Mouse (Mus musculus) 3134 (cell line): ENCODE results near the gene Zfp239.

Experiments
- DNase-seq: peaks from one replicate; pipeline ENCODE4 v3.0.0-alpha.2; 2011; ENCODE audit warnings: low spot score; ENCODE audit not compliant: insufficient read length; ENCODE audit errors: extremely low read depth

The Zfp239 gene

DNA sequence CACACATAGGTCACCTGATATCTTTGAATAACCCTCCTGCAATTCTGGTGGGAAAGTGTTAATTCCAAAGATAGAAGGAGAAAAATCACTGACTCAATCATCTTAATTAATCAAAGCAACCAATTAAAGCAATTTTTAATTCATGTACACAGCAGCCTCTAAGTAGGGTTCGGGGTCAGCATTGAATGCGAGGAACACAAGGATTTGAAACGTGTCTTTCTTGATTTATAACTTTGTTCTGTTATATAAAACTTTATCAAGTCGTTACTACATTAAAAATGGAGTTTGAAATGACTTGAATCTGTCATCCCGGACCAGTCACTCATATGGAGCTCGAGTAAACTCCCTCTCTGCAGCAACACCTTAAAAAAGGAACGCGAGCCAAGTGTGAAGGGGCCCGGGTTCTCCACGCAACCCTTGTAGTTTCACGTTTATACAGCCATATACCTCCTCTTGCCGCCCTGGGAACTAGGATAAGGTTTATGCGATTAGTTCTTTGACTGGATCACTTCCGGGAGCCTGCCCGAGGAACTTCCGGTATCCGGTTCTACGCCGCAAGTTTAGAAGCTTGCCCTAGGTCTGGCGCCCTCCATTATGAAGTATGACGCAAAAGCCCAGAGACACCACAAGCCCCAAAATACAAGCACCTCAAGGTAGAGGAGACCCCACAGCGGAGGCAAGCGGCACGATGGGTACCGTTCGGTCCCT lies 17.0 kb downstream of the Zfp239 start:
- no peak for DNase-seq

DNA sequence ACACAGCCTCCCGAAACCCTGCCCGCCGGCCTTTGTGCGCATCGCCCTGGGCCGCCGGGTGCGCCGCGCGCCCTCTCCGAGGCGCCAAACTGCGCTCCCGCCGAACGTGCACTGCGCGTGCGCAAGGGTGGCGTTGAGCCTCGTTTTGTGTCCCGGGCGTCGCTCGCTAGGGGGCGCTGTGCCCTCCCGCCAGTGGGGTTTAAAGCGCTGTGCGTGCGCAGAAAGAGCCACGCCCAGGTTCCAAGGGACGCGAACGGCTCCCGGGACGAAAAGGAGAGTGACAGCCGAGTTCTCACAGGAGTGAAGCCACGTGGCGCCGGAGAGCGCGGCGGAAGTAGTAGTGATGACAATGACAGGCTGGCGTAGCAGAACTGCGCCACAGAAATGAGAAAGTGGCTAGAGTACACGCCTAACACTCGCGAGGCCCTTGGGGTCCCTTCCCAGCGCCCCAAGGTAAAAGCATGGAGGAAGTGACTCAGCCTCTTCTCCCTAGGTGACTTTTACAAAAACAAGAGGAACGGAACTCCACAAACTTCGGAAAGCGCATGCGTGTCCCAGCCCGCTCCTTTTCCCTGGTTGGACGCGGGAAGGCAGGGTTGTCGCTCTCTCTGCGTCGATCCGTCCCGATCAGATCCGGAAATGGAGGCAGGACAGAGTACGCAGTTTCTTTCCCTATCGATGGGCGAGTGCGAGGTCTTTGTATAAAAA lies 17.7 kb downstream of the Zfp239 start:
- peak; percentile 99 for DNase-seq

DNA sequence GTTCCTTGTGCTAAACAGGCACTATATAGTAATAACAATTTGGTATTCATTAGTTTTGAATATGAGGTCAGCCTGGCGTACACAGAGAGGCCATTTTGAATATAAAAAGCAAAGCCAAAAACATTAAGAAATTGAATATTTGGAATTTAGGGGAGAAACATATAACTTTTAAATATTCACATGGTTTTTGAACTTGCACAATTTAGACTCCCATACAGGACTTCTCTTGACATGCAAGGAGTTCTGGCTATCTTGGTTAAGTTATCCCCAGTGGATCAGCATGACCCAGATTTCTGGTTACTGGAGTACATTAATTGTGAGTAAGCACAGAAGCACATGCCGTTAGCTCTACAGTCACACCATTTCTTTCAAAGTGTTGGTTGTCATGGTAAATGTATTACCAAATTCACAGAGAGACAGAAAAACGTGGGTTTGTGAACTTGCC lies 18.5 kb downstream of the Zfp239 start:
- peak; percentile 36 for DNase-seq

DNA sequence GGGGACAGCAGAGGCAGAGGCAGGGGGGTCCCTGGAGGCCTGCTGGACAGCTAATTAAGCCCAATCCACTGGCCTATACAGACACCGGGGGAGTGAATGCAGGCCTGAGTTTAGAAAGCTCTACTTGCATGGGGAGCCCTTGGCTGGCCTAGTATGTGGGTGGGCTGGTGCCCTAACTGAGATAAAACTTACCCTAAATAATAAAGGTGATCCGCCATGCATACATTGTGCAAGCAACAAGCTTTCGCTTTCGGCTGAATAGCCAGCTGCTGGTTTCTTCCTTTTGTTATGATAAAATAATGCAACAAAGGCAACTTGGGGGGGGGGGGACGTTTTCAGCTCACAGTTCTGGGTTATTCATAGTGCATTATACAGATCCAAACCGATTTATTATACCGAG lies 19.3 kb downstream of the Zfp239 start:
- DNase-seq = no peak

DNA sequence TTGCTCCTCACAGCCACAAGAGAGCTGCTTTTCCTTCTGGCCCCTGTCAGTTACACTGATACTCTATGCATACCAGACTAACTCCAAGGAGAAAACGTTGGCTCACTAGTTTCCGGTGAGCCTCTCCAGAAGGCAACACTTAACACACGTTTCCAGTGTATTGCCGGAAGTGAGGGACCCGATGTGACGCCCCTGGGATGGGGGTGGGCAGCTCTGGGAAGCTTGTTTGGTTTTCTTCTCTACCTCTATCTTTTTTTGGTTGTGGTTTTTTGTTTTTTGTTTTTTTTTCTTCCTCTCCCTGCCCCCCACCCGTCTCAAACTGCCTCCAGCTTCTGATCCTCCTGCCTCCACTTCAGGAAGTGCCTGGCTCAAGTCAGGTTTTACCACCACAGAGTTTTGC lies 20.1 kb downstream of the Zfp239 start:
- no peak for DNase-seq

DNA sequence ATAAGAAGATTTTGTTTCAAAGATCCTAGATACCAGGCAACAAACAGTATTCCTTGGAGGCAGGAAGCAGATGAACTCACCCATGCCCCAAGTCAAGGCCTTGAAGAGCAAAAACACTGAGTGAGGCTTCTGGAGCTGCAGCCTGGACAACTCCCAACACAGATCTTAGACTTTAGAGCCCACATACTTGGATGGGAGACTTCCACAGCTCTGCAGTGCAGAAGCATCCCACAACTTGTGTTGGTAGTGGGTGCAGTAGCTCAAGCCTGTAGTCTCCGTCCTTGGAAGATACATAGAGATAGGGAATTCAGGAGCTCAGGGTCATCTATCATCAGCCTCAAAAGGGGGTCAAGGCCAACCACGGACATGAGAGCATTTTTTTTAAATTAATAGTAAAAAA lies 24.0 kb downstream of the Zfp239 start:
- no peak for DNase-seq

DNA sequence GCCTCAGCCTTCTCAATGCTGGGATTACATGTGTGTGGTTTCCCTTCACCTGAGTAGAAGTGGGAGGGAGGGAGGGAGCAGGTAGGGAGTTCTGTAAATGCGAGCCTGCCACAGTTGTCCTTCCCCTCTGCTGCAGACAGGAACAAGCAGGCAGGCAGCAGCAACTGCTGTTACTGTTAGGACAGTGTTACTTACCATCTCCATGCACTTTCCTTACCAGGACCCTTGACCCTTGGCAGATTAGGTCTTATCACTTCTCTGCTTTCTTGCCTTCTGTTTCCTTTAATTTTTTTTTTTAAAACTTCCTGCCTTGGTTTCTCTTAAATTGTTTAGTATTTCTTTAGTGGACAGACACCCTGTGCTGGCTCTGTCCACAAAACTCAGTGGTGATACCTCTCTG lies 26.1 kb downstream of the Zfp239 start:
- DNase-seq = no peak

DNA sequence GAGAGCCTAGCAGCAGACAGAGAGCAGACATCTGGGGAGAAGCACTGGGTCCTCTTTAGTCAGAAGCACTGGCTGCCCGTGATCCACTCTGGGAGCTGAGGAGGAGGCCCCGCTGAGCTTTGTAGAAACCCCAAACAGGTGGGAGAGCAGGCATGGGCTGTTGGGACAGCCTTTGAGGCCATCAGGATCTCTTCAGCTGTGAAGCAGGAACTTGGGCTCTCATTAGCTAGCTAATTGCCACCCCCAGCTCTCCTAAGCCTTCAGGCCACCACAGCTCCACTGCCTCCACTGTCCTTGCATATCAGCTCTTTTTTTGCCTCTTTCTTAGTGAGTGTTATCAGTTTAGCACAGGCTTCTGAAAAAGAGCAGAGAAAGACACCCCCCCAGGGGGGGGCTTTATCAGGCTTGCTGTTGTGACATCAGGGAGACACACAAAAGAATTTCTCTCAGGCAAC lies 26.8 kb downstream of the Zfp239 start:
- no peak for DNase-seq

DNA sequence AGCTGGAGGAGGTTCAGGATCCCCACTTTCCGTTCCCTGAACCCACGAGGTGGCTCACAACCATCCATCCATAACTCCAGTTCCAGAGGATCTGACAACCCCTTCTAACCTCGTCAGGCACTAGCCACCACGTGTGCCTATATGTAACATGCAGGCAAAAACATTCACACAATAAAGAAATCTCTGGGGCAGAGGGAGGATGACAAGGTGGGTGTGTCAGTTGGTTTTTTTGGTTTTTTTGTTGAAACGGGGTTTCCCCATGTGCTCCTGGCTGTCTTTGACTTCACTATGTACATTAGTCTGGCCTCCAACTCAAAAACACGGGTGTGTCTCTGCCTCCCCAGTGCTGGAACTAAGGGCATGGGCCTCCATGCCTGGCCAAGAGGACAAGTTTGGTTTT lies 28.4 kb downstream of the Zfp239 start:
- no peak for DNase-seq

DNA sequence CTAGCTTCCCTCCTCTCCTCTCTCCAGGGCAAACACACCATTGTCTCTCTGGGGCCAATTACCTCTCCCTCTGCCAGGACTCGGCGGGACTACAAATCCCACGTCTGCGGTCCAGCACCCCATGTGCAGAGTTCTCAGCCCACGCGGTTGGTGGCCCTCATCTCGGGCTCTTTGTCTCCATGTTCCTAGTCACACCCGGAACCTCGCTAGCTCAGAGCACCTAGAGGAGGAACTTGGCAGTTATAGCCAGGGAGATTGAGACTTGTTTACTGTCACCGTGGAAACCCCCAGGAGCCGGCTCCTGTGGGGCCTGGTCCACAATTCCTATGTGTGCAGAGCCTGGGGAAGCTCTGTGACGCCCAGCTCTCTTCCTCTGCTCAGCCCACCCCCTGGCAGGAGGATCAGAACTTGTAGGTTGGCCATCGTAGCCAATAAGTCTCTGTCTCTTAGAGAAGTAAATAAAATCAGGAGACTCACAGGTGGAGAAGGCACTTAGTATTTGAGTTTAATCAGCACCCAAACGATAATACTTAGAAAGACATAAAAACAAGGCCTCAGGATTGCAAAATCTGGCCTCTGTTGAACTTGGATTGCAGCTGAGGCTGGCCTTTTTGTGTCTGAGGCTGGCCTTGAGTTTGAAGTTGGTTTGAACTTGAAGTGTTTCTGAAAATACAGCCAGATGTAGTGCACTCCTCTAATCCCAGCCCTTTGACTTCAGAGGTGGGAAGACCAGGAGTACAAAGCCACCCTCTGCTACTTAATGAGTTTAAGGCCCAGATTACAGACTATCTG lies 29.7 kb downstream of the Zfp239 start:
- no peak for DNase-seq

DNA sequence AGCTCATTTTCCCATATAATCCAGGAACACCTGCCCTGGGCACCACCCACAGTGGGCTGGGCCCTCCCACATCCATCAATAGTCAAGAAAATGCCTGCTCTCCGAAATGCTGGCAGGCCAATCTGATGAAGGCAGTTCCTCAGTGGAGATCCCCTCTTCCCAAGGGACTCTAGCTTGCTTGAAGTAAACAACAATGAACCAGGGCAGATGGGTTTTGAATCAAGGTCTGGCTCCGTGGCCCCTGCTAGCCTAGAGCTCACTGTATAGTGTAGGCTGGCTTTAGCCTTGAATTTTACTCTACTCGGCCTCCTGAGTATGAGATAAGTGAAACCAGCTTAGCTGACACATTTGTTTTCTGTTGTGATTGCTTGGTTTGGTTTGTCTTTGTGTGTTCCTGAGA lies 30.5 kb downstream of the Zfp239 start:
- DNase-seq = no peak

DNA sequence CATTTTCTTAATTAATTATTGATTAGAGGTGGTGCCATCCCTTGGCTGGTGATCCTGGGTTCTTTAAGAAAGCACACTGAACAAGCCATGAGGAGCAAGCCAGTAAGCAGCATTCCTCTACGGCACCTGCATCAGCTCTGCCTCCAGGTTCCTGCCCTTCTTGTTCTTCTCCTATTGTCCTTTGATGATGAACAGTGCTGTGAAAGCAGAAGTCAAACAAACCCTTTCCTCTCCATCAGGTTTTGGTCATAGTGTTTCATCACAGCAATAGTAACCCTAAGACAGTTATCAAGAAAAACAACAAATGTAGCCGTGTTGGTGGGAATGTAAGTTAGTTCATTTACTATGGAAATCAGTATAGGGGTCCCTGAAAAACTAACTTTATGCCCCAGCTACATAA lies 31.5 kb downstream of the Zfp239 start:
- no peak for DNase-seq

DNA sequence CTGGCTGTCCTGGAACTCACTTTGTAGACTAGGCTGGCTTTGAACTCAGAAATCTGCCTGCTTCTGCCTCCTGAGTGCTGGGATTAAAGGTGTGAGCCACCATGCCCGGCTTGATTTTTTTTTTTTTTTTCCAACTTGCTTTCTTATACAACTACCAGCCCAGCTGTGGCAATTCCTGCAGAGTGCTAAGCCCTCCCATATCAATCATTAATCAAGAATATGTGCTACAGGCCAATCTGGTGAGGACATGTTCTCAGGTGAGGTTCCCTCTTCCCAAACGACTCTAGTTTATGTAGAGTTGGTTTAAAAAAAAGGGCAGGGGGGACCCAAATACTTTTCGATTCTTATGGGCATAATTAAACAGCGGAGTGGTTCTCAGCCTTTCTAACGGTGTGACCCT lies 35.9 kb downstream of the Zfp239 start:
- DNase-seq = no peak

DNA sequence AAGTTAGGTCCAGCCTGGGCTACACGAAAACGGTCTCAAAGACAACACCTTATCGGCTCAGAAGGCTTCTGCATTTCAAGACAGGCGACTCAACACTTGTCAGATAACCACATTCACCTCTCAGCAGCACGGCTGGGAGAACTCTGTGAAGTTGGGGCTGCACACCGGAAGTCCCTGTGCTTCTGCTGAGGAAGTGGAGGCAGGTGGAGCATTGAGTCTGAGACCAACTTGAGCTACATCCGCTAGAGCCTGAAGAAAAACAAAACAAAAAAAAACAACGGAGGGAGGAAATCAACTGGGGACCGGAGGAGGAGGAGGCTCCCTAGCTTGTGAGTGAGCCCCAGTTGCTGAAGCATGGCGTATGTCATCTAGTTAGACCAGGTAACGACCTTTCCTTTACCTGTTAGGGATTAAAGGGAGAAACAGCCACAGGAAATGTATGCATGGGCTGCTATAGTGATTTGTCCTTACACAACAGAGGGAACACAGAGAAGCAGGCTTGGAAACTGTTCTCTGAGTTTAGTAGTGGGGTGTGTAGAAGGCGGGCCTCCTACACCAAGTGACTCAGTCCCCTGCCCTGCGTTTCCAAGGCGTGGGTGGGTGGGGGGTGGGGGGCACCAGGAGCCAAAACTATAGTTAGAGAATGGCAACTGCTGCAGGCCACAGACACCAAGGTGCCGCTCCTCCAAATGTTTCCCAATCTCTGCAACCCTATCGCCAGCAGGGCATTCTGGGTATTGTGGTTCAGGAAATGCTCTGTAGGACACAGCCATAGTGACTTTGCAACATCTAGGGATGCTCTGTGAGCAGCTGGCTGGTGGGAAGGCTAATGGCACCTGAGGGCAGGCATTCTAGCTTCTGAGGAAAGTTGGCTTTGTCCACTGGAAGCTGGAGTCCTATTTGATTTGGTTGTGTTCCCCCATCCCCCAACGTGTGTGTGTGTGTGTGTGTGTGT lies 38.5 kb downstream of the Zfp239 start, which contains the start of gene Hnrnpf:
Hnrnpf (plus strand) TSS at position 199 of the 955 bp plus-strand sequence.
- no peak for DNase-seq

DNA sequence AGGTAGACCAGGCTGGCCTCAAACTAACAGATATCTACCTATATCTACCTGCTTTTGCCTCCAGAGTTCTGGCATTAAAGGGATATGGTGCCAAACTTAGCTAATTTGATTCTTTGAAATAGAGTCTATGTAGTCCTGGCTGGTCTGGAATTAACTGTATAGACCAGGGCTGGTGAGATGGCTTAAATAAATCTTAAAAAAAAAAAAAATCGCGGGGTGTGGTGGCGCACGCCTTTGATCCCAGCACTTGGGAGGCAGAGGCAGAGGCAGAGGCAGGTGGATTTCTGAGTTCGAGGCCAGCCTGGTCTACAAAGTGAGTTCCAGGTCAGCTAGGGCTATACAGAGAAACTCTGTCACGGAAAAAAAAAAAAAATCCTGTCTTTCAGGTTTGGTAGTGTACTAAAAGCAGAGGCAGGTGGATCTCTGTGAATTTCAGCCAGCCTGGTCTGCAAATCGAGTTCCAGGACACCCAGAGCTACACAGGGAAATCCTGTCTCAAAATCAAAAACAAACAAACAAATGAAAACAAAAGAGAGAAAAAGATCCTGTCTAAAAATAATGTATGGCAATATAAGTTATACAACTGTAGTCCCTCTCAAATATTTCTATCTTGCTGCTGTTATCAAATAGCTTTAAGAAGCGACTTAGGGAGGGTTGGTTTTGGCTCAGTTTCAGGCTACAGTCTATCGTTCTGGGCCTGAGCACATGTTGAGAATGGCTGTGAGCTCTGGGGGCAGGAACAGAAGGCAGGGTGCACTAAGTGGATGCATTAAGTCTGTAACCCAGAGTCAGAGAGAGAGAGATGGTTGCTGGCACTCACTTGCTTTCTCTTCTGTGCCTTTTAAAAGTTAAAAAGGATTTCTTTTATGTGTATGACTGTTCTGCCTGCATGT lies 39.9 kb downstream of the Zfp239 start:
- DNase-seq = no peak

DNA sequence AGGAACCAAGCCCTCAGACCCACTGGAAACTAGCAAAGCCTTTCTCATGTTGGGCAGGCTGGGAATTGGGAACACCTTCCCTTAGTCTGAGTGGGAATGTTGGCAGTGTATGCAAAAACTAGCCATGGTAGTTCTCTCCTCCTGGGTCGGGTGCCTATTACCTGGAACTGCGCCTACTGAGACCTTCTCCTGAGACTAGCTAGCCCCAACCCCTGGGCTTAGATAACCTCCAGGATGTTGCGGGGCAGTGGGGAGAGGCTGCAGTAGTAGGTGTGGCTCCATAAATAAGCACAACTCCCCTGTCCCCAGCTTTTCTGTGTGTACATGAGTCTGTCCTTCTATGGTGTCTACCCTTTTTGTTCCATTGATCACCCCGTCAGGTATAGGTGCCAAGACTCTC lies 40.7 kb downstream of the Zfp239 start:
- no peak for DNase-seq

DNA sequence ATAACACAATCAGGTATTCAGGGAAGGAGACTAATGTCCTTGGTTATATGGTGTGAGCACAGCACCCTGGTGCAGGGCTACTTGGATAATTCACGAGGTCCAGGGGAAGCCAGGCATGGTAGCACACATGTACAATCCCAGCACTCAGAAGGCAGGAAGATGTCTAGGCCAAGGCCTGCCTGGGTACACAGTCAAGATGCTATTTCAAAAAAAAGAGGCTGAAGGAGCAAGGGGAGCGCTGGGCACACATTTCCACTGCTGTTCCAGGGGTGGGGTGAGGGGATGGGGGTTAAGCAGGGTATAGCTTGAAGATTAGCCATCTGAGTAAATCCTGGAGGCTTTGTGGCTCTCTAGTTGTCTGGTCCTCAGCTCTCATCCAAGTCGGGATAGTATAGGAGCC lies 41.9 kb downstream of the Zfp239 start:
- DNase-seq = no peak

DNA sequence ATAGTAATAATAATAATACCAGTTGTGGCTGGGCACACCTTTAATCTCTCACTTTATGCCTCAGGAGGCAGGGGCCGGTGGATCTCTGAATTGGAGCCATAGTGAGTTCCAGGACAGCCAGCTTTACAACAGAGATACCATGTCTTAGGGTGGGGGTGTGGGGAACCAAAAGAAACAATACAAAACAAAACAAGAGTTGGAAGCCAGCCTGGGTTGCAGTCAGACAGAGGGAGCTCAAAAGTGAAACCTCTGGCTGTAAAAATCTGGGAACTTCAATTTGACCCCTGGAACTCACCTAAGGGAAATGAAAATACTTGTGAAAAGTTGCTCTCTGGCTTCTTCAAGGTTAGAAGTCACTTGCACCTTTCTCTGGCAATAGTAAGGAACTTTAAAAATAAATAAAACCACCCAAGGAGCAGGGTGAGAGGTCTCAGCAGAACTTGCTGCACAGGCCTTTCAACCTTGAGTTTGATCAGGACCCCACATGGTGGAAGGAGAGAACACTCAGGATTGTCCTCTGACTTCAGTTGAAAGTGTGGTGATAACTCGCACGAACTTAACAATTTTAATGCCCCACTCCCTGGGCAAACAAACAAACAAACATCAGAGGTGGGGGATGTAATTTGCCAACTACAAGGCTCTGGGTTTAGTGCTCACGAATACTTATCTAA lies 43.5 kb downstream of the Zfp239 start:
- DNase-seq = no peak

DNA sequence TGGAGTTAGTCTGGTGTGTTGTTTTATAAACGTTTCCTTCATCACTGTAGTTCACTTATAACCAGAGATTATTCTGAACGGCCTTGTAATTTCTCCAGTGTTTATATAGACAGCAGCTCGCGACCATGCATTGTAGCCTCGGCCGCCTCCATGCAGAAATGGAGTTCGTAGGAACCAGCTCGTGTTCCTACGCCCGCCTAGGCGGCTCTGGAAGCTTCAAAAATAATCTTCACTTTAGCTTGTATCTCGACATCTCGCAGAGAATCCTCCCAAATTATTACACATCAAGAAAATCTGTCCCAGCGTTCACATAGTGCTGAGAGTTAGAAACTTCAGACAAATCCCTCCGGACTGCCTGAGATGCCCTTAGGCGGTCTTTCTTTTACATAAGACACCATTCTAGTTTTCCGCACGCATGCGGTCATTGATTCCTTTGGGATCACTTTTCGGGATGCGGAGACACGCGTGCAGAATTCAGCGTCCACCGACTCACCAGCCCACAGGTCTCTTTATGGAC lies 44.2 kb downstream of the Zfp239 start:
- peak; percentile 39 for DNase-seq
